Comparison of ENCODE assay signal across 8 mouse cellular contexts in the genomic region with DNA sequence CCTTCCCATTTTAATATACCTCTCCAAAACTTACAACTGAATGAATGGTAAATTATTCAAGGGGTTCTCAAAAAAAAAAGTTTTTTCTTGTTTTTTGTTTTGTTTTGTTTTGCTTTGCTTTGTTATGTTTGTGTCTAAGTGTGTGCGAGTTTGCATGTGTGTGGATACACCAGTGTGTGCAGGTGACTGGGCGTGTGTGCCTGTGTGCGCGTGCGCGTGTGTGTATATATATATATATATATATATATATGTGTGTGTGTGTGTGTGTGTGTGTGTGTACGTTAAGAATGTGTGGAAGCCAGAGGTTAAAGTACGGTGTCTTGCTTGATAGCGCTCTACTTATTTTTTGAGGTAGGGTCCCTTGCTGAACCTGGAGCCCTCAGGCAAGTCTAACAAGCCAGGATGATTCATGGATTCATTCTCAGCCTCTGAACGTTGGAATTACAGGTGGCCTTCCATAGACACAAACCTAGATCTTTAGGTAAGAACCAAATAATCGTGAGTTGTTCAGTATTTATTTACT. TPM values are rescaled to one million over a fixed set of nuclear protein-coding genes. Genes with fewer than 3 reads are reported as not detected.
DNase-seq lines count a peak whose midpoint lies in the region; ATAC-seq lines count a peak whose summit lies in the region.

No protein-coding gene starts in this region.

- no peak for DNase-seq in frontal cortex, postnatal 14 days (ENCODE audit: low spot score in 2 of 2)
- peak; percentile 22 for DNase-seq in retina, adult 2 months (ENCODE audit: low read depth, low spot score)
- no peak for DNase-seq in retina, embryonic 14.5 days (ENCODE audit: low spot score)
- DNase-seq in forebrain, embryonic 14.5 days (ENCODE audit: low spot score), result no peak
- DNase-seq in urinary bladder, adult 18-20 months (ENCODE audit: low spot score in 2 of 2), result no peak

- H3K4me2 ChIP-seq in forebrain, embryonic 14.5 days (ENCODE audit: low read length), result peak overlapping the region; percentile 80
- peak overlapping the region; percentile 77 for H3K4me2 ChIP-seq in liver, embryonic 15.5 days
- H3K4me2 ChIP-seq in stomach, embryonic 15.5 days, result peak overlapping the region; percentile 57

- no peaks in the 10 kb centered on the region for H3K9me3 ChIP-seq in forebrain, embryonic 14.5 days (replicated peaks; ENCODE audit: control insufficient read depth, low read length)
- no peaks in the 10 kb centered on the region for H3K9me3 ChIP-seq in liver, embryonic 15.5 days (replicated peaks)
- no peaks in the 10 kb centered on the region for H3K9me3 ChIP-seq in stomach, embryonic 15.5 days

- H3K36me3 ChIP-seq in forebrain, embryonic 14.5 days (ENCODE audit: control insufficient read depth, insufficient read depth, low read length), result peaks cover 11% of the 10 kb centered on the region
- H3K36me3 ChIP-seq in liver, embryonic 15.5 days (replicated peaks), result peaks cover 15% of the 10 kb centered on the region
- H3K36me3 ChIP-seq in stomach, embryonic 15.5 days, result peaks cover 6% of the 10 kb centered on the region

- peak overlapping the region; percentile 88 for H3K9ac ChIP-seq in forebrain, embryonic 14.5 days (ENCODE audit: low read length)
- H3K9ac ChIP-seq in liver, embryonic 15.5 days, result peak overlapping the region; percentile 84; the same call in 1 of the 2 replicates
- H3K9ac ChIP-seq in stomach, embryonic 15.5 days, result peak overlapping the region; percentile 77; the same call in 1 of the 2 replicates

- H3K4me1 ChIP-seq in forebrain, embryonic 14.5 days (ENCODE audit: control insufficient read depth, insufficient read depth, low read length), result peaks cover 3% of the 10 kb centered on the region; the same call in 1 of the 2 replicates
- H3K4me1 ChIP-seq in liver, embryonic 15.5 days (replicated peaks), result peaks cover 8% of the 10 kb centered on the region
- H3K4me1 ChIP-seq in stomach, embryonic 15.5 days, result no peaks in the 10 kb centered on the region

- H3K27ac ChIP-seq in forebrain, embryonic 14.5 days (ENCODE audit: low read depth, low read length), result no peak overlapping the region
- H3K27ac ChIP-seq in liver, embryonic 15.5 days (replicated peaks), result no peak overlapping the region; the same call in 1 of the 2 replicates
- no peak overlapping the region for H3K27ac ChIP-seq in stomach, embryonic 15.5 days

- peak; percentile 38 for ATAC-seq in frontal cortex, adult (ENCODE audit: low TSS enrichment)
- peak; percentile 70 for ATAC-seq in forebrain, embryonic 14.5 days
- ATAC-seq in liver, embryonic 15.5 days (ENCODE audit: insufficient read depth), result peak; percentile 8; the same call in 1 of the 2 replicates
- ATAC-seq in stomach, embryonic 15.5 days (ENCODE audit: insufficient read depth, low FRiP score, low read depth), result peak; percentile 27; the same call in 1 of the 2 replicates

- peak overlapping the region; percentile 82 for H3K4me3 ChIP-seq in forebrain, embryonic 14.5 days (ENCODE audit: low read depth, low read length)
- peak overlapping the region; percentile 86 for H3K4me3 ChIP-seq in liver, embryonic 15.5 days (replicated peaks)
- H3K4me3 ChIP-seq in stomach, embryonic 15.5 days (replicated peaks), result peak overlapping the region; percentile 84

- H3K27me3 ChIP-seq in forebrain, embryonic 14.5 days (replicated peaks; ENCODE audit: control insufficient read depth, insufficient read depth, low read length), result no peaks in the 10 kb centered on the region
- no peaks in the 10 kb centered on the region for H3K27me3 ChIP-seq in liver, embryonic 15.5 days
- no peaks in the 10 kb centered on the region for H3K27me3 ChIP-seq in stomach, embryonic 15.5 days (replicated peaks)

- whole genome bisulfite sequencing in forebrain, embryonic 14.5 days, result 61% methylated on average over 11 of the region's 11 CpGs
- WGBS in liver, embryonic 15.5 days (ENCODE audit: insufficient replicate concordance), result 48% methylated on average over 11 of the region's 11 CpGs
- WGBS in stomach, embryonic 15.5 days, result 48% methylated on average over 11 of the region's 11 CpGs

RNA-seq across cellular contexts. Expression of gene Pnpt1, which starts 0.6 kb away (rescaled TPM):
- 31.0 and 33.2 TPM in 2 replicates for polyA plus RNA-seq in forebrain, embryonic 14.5 days (2014; fragmentation: Nextera tagmentation; extraction: Ambion mirVana)
- polyA plus RNA-seq in liver, embryonic 15.5 days (2015; fragmentation: Nextera tagmentation; extraction: Ambion mirVana), result 25.1 and 26.0 TPM in 2 replicates
- polyA plus RNA-seq in stomach, embryonic 15.5 days (2015; fragmentation: Nextera tagmentation; extraction: Ambion mirVana), result 37.2 and 41.6 TPM in 2 replicates

RNA-seq across cellular contexts. Expression of gene Ppp4r3b, which starts 42.8 kb away (rescaled TPM):
- polyA plus RNA-seq in forebrain, embryonic 14.5 days (2014; fragmentation: Nextera tagmentation; extraction: Ambion mirVana), result 71.1 and 93.5 TPM in 2 replicates
- polyA plus RNA-seq in liver, embryonic 15.5 days (2015; fragmentation: Nextera tagmentation; extraction: Ambion mirVana), result 39.2 and 42.7 TPM in 2 replicates
- 83.6 and 86.2 TPM in 2 replicates for polyA plus RNA-seq in stomach, embryonic 15.5 days (2015; fragmentation: Nextera tagmentation; extraction: Ambion mirVana)

Comparison
In these comparisons a context has a peak if more than half of its experiments do, and no peak if none do; other contexts are left out.
1. ATAC-seq: peak in every context shown above with its lines; median percentile 70 in forebrain, embryonic 14.5 days; 38 in frontal cortex, adult; 27 in stomach, embryonic 15.5 days; 8 in liver, embryonic 15.5 days.